Mouse (Mus musculus) midbrain, embryonic 14.5 days (tissue): ENCODE data around the gene Rxra. TPM values are rescaled to one million over a fixed set of nuclear protein-coding genes. Genes with fewer than 3 reads are reported as not detected.
A peak's percentile ranks its signal among the peaks of the same experiment; 100 is the strongest.

Experiments used
- ATAC-seq: fragments of 200-750 bp; cut with Nextera tagmentation; 2 replicates; pipeline ENCODE4 v1.8.0; 2017; ENCODE audit warnings: moderate number of reproducible peaks, moderate library complexity; ENCODE audit not compliant: low FRiP score, low TSS enrichment
- DNase-seq: peaks from one replicate; pipeline ENCODE4 v3.0.0-alpha.2; 2015
- H3K27ac ChIP-seq: fragments of 300-500 bp; sonication (generic); replicated peaks from 2 replicates; pipeline ENCODE4 v1.5.1; 2014; ENCODE audit warnings: mild to moderate bottlenecking, low read depth, low read length, moderate library complexity
- H3K27me3 ChIP-seq: fragments of 300-500 bp; sonication (generic); 2 replicates; pipeline ENCODE4 v1.6.1; 2014; ENCODE audit warnings: low read length, control low read depth, mixed read lengths; ENCODE audit not compliant: control insufficient read depth, insufficient read depth
- H3K36me3 ChIP-seq: fragments of 300-500 bp; sonication (generic); 2 replicates; pipeline ENCODE4 v1.6.1; 2014; ENCODE audit warnings: low read length, control low read depth; ENCODE audit not compliant: control insufficient read depth, insufficient read depth
- H3K4me1 ChIP-seq: fragments of 300-500 bp; sonication (generic); 2 replicates; pipeline ENCODE4 v1.6.1; 2014; ENCODE audit warnings: mild to moderate bottlenecking, antibody characterized with exemption, low read length, control low read depth; ENCODE audit not compliant: control insufficient read depth, insufficient read depth
- H3K4me2 ChIP-seq: fragments of 300-500 bp; sonication (generic); 2 replicates; pipeline ENCODE4 v1.6.1; 2014; ENCODE audit warnings: mild to moderate bottlenecking, low read length, moderate library complexity
- H3K4me3 ChIP-seq: fragments of 300-500 bp; sonication (generic); replicated peaks from 2 replicates; pipeline ENCODE4 v1.5.1; 2014; ENCODE audit warnings: low read depth, low read length
- H3K9ac ChIP-seq: fragments of 300-500 bp; sonication (generic); replicated peaks from 2 replicates; pipeline ENCODE4 v1.6.1; 2014; ENCODE audit warnings: mild to moderate bottlenecking, low read length, moderate library complexity
- H3K9me3 ChIP-seq: fragments of 300-500 bp; sonication (generic); 2 replicates; pipeline ENCODE4 v1.6.1; 2016; ENCODE audit warnings: low read length, control low read depth, mixed read lengths; ENCODE audit not compliant: control insufficient read depth
- WGBS: fragments of 180-500 bp; shearing (Covaris S2); extraction: QIAGEN DNeasy Blood & Tissue Kit; methylation state at CpG from one replicate; pipeline ENCODE4 v1.1.7; 2014; 5-methylcytosine and 5-hydroxymethylcytosine counted together
- polyA plus RNA-seq: library from polyadenylated mRNA; unstranded; fragments of >200 nt; fragmentation: Nextera tagmentation; extraction: Ambion mirVana; gene quantifications from 2 replicates; pipeline ENCODE4 v1.2.1, GENCODE M21; 2014

Rxra gene
- polyA plus RNA-seq, 1 experiment from 2014 or later = 2.5 TPM

- ATAC-seq = peak; percentile 62
- WGBS = 7% methylated on average over 6 of the region's 6 CpGs
- peak overlapping the region; percentile 31; the same call in 1 of the 2 replicates for H3K9ac ChIP-seq
- peaks cover 5% of the 10 kb centered on the region; the same call in 1 of the 2 replicates for H3K36me3 ChIP-seq
- H3K9me3 ChIP-seq = no peaks in the 10 kb centered on the region
- peaks cover 20% of the 10 kb centered on the region for H3K4me1 ChIP-seq
- peak; percentile 83 for DNase-seq
- H3K4me3 ChIP-seq = no peak overlapping the region
- H3K27ac ChIP-seq = peak overlapping the region; percentile 66
- no peaks in the 10 kb centered on the region for H3K27me3 ChIP-seq
- H3K4me2 ChIP-seq = peak overlapping the region; percentile 27; the same call in 1 of the 2 replicates
Observed at GRCm38 (mm10) chr2:27764256-27764936, 88.2 kb downstream of the Rxra start.

GRCm38 (mm10) chr2:27764937-27765319, 88.7 kb downstream of the Rxra start:
- H3K9me3 ChIP-seq = no peaks in the 10 kb centered on the region
- H3K36me3 ChIP-seq = peaks cover 1% of the 10 kb centered on the region; the same call in 1 of the 2 replicates
- H3K9ac ChIP-seq = no peak overlapping the region; the same call in 1 of the 2 replicates
- no peak overlapping the region for H3K4me3 ChIP-seq
- peak; percentile 95 for DNase-seq
- 23% methylated on average over 3 of the region's 3 CpGs for WGBS
- peak; percentile 76 for ATAC-seq
- no peaks in the 10 kb centered on the region for H3K27me3 ChIP-seq
- no peak overlapping the region for H3K4me2 ChIP-seq
- peaks cover 19% of the 10 kb centered on the region for H3K4me1 ChIP-seq
- peak overlapping the region; percentile 66 for H3K27ac ChIP-seq

- DNase-seq (no peak), ATAC-seq (no peak)
- H3K4me2 ChIP-seq = no peak overlapping the region
- H3K9me3 ChIP-seq = no peaks in the 10 kb centered on the region
- H3K27ac ChIP-seq = no peak overlapping the region
- 72% methylated on average over 7 of the region's 7 CpGs for WGBS
- H3K9ac ChIP-seq = no peak overlapping the region
- no peak overlapping the region for H3K4me3 ChIP-seq
- H3K27me3 ChIP-seq = no peaks in the 10 kb centered on the region
- no peaks in the 10 kb centered on the region for H3K36me3 ChIP-seq
- H3K4me1 ChIP-seq = peaks cover 19% of the 10 kb centered on the region
Observed at GRCm38 (mm10) chr2:27767773-27768172, 91.5 kb downstream of the Rxra start.

GRCm38 (mm10) chr2:27769701-27770100, 93.5 kb downstream of the Rxra start:
- H3K36me3 ChIP-seq = no peaks in the 10 kb centered on the region
- WGBS = 47% methylated on average over 5 of the region's 5 CpGs

GRCm38 (mm10) chr2:27770205-27770604, 94.0 kb downstream of the Rxra start:
- Histone ChIP-seq H3K4me1 (no peaks in the 10 kb centered on the region), H3K9ac (no peak overlapping the region), H3K4me2 (no peak overlapping the region), H3K4me3 (no peak overlapping the region), H3K27ac (no peak overlapping the region), H3K36me3 (no peaks in the 10 kb centered on the region), H3K9me3 (no peaks in the 10 kb centered on the region), H3K27me3 (no peaks in the 10 kb centered on the region)
- ATAC-seq (no peak), DNase-seq (peak; percentile 88)
- 2% methylated on average over 4 of the region's 4 CpGs for WGBS

More at GRCm38 (mm10) chr2:27769701-27770100, 93.5 kb downstream of the Rxra start:
- no peak overlapping the region for H3K9ac ChIP-seq
- H3K4me3 ChIP-seq = no peak overlapping the region
- no peaks in the 10 kb centered on the region for H3K27me3 ChIP-seq
- H3K4me1 ChIP-seq = peaks cover under 1% of the 10 kb centered on the region
- H3K27ac ChIP-seq = no peak overlapping the region
- ATAC-seq (no peak), DNase-seq (no peak)
- H3K4me2 ChIP-seq = no peak overlapping the region
- H3K9me3 ChIP-seq = no peaks in the 10 kb centered on the region

- Histone ChIP-seq H3K27me3 (no peaks in the 10 kb centered on the region), H3K4me3 (no peak overlapping the region), H3K4me2 (no peak overlapping the region), H3K27ac (no peak overlapping the region), H3K9me3 (no peaks in the 10 kb centered on the region), H3K36me3 (no peaks in the 10 kb centered on the region), H3K4me1 (no peaks in the 10 kb centered on the region), H3K9ac (no peak overlapping the region)
- no peak for ATAC-seq
- WGBS = 27% methylated on average over 7 of the region's 7 CpGs
- peak; percentile 83 for DNase-seq
Observed at GRCm38 (mm10) chr2:27771936-27772335, 95.7 kb downstream of the Rxra start.

GRCm38 (mm10) chr2:27772841-27773388, 96.7 kb downstream of the Rxra start:
- H3K4me1 ChIP-seq = no peaks in the 10 kb centered on the region
- H3K9ac ChIP-seq = no peak overlapping the region
- H3K27me3 ChIP-seq = no peaks in the 10 kb centered on the region
- H3K36me3 ChIP-seq = no peaks in the 10 kb centered on the region
- DNase-seq = no peak
- ATAC-seq = no peak
- no peak overlapping the region for H3K4me3 ChIP-seq
- H3K4me2 ChIP-seq = no peak overlapping the region
- 82% methylated on average over 7 of the region's 7 CpGs for WGBS
- no peak overlapping the region for H3K27ac ChIP-seq
- H3K9me3 ChIP-seq = no peaks in the 10 kb centered on the region

GRCm38 (mm10) chr2:27773980-27774730, 97.9 kb downstream of the Rxra start:
- no peak for DNase-seq
- WGBS = 82% methylated on average over 24 of the region's 24 CpGs

More at GRCm38 (mm10) chr2:27773980-27774730, 97.9 kb downstream of the Rxra start:
- Histone ChIP-seq H3K9ac (no peak overlapping the region), H3K4me2 (no peak overlapping the region), H3K36me3 (no peaks in the 10 kb centered on the region), H3K4me1 (no peaks in the 10 kb centered on the region), H3K27me3 (no peaks in the 10 kb centered on the region), H3K27ac (no peak overlapping the region), H3K9me3 (no peaks in the 10 kb centered on the region), H3K4me3 (no peak overlapping the region)
- ATAC-seq = no peak
